Mouse (Mus musculus): ENCODE results near the gene Cacng2. TPM values are rescaled to one million over a fixed set of nuclear protein-coding genes. Genes with fewer than 3 reads are reported as not detected.

Gene Cacng2
- polyA plus RNA-seq, 1 experiment from 2014 or later: 0.04 TPM

- Histone ChIP-seq H3K27me3 (no peaks in the 10 kb centered on the region), H3K9me3 (replicated peaks) (no peaks in the 10 kb centered on the region), H3K4me2 (replicated peaks) (peak overlapping the region; percentile 77), H3K36me3 (peaks cover 38% of the 10 kb centered on the region), H3K9ac (peak overlapping the region; percentile 93), H3K4me3 (replicated peaks) (peak overlapping the region; percentile 87), H3K27ac (replicated peaks) (peak overlapping the region; percentile 99), H3K4me1 (peaks cover 13% of the 10 kb centered on the region)
- no peak for ATAC-seq (ENCODE audit: insufficient number of reproducible peaks, low FRiP score, low TSS enrichment, low read depth)
- WGBS: 2% methylated on average over 15 of the region's 15 CpGs
Measured at GRCm38 (mm10) chr15:77969940-77970469, 149.8 kb downstream of the Cacng2 start.

- WGBS: 81% methylated on average over 9 of the region's 9 CpGs
- H3K4me2 ChIP-seq (replicated peaks): no peak overlapping the region
- no peak overlapping the region for H3K27ac ChIP-seq (replicated peaks)
- ATAC-seq (ENCODE audit: insufficient number of reproducible peaks, low FRiP score, low TSS enrichment, low read depth): no peak
- no peaks in the 10 kb centered on the region for H3K9me3 ChIP-seq (replicated peaks)
- no peaks in the 10 kb centered on the region for H3K27me3 ChIP-seq
- H3K9ac ChIP-seq: no peak overlapping the region
- H3K4me3 ChIP-seq (replicated peaks): no peak overlapping the region
- H3K4me1 ChIP-seq: peaks cover 13% of the 10 kb centered on the region
- H3K36me3 ChIP-seq: peaks cover 87% of the 10 kb centered on the region
Measured at GRCm38 (mm10) chr15:77965117-77965528, 154.7 kb downstream of the Cacng2 start.

- peaks cover 90% of the 10 kb centered on the region for H3K36me3 ChIP-seq
- no peak overlapping the region for H3K4me2 ChIP-seq (replicated peaks)
- no peak overlapping the region for H3K9ac ChIP-seq
- no peaks in the 10 kb centered on the region for H3K9me3 ChIP-seq (replicated peaks)
- no peak for ATAC-seq (ENCODE audit: insufficient number of reproducible peaks, low FRiP score, low TSS enrichment, low read depth)
- 93% methylated on average over 5 of the region's 5 CpGs for WGBS
- no peak overlapping the region for H3K4me3 ChIP-seq (replicated peaks)
- no peaks in the 10 kb centered on the region for H3K27me3 ChIP-seq
- H3K27ac ChIP-seq (replicated peaks): no peak overlapping the region
- H3K4me1 ChIP-seq: peaks cover 4% of the 10 kb centered on the region
Measured at GRCm38 (mm10) chr15:77962447-77962846, 157.4 kb downstream of the Cacng2 start.

- Histone ChIP-seq H3K36me3 (peaks cover 73% of the 10 kb centered on the region), H3K9ac (no peak overlapping the region), H3K4me3 (replicated peaks) (no peak overlapping the region), H3K4me1 (peaks cover 21% of the 10 kb centered on the region), H3K27ac (replicated peaks) (no peak overlapping the region), H3K27me3 (peaks cover 4% of the 10 kb centered on the region), H3K4me2 (replicated peaks) (no peak overlapping the region), H3K9me3 (replicated peaks) (no peaks in the 10 kb centered on the region)
- no peak for ATAC-seq (ENCODE audit: insufficient number of reproducible peaks, low FRiP score, low TSS enrichment, low read depth)
- 91% methylated on average over 6 of the region's 6 CpGs for WGBS
Measured at GRCm38 (mm10) chr15:77960693-77961092, 159.1 kb downstream of the Cacng2 start.

GRCm38 (mm10) chr15:77958071-77958470 is 161.8 kb downstream of the Cacng2 start:
- Histone ChIP-seq H3K4me3 (replicated peaks) (no peak overlapping the region), H3K9me3 (replicated peaks) (no peaks in the 10 kb centered on the region), H3K4me2 (replicated peaks) (no peak overlapping the region), H3K27me3 (peaks cover 8% of the 10 kb centered on the region), H3K4me1 (peaks cover 26% of the 10 kb centered on the region), H3K27ac (replicated peaks) (no peak overlapping the region), H3K9ac (no peak overlapping the region), H3K36me3 (peaks cover 47% of the 10 kb centered on the region)
- 57% methylated on average over 3 of the region's 3 CpGs for WGBS
- ATAC-seq (ENCODE audit: insufficient number of reproducible peaks, low FRiP score, low TSS enrichment, low read depth): no peak

- Histone ChIP-seq H3K4me2 (replicated peaks) (no peak overlapping the region), H3K4me1 (peaks cover 26% of the 10 kb centered on the region), H3K4me3 (replicated peaks) (no peak overlapping the region), H3K27me3 (peaks cover 8% of the 10 kb centered on the region), H3K27ac (replicated peaks) (no peak overlapping the region), H3K36me3 (peaks cover 42% of the 10 kb centered on the region), H3K9ac (no peak overlapping the region), H3K9me3 (replicated peaks) (no peaks in the 10 kb centered on the region)
- 38% methylated on average over 5 of the region's 5 CpGs for WGBS
- no peak for ATAC-seq (ENCODE audit: insufficient number of reproducible peaks, low FRiP score, low TSS enrichment, low read depth)
Measured at GRCm38 (mm10) chr15:77957625-77958024, 162.2 kb downstream of the Cacng2 start.

- Histone ChIP-seq H3K4me1 (peaks cover 26% of the 10 kb centered on the region), H3K27me3 (peaks cover 8% of the 10 kb centered on the region), H3K27ac (replicated peaks) (no peak within 1 kb of the TSS), H3K4me2 (replicated peaks) (peak within 1 kb of the TSS; percentile 88), H3K36me3 (peaks cover 34% of the 10 kb centered on the region), H3K9me3 (replicated peaks) (no peaks in the 10 kb centered on the region), H3K4me3 (replicated peaks) (peak within 1 kb of the TSS; percentile 61), H3K9ac (peak within 1 kb of the TSS; percentile 37)
- ATAC-seq (ENCODE audit: insufficient number of reproducible peaks, low FRiP score, low TSS enrichment, low read depth): peak; percentile 88
- under 1% methylated on average over 39 of the region's 39 CpGs for WGBS
Measured at GRCm38 (mm10) chr15:77956404-77956901, 163.4 kb downstream of the Cacng2 start, which contains the start of gene Foxred2. Gene Foxred2, minus strand, starts transcription at chr15:77956722.

GRCm38 (mm10) chr15:77955440-77956403 is 164.1 kb downstream of the Cacng2 start:
- peaks cover 26% of the 10 kb centered on the region for H3K4me1 ChIP-seq
- peak overlapping the region; percentile 37 for H3K9ac ChIP-seq
- no peak overlapping the region for H3K27ac ChIP-seq (replicated peaks)
- H3K4me2 ChIP-seq (replicated peaks): peak overlapping the region; percentile 88
- H3K4me3 ChIP-seq (replicated peaks): peak overlapping the region; percentile 61
- WGBS: 8% methylated on average over 52 of the region's 52 CpGs
- H3K36me3 ChIP-seq: peaks cover 26% of the 10 kb centered on the region
- H3K27me3 ChIP-seq: peaks cover 8% of the 10 kb centered on the region
- ATAC-seq (ENCODE audit: insufficient number of reproducible peaks, low FRiP score, low TSS enrichment, low read depth): peak; percentile 36
- H3K9me3 ChIP-seq (replicated peaks): no peaks in the 10 kb centered on the region

- H3K4me2 ChIP-seq (replicated peaks): no peak overlapping the region
- H3K9ac ChIP-seq: no peak overlapping the region
- peaks cover 8% of the 10 kb centered on the region for H3K27me3 ChIP-seq
- 80% methylated on average over 2 of the region's 2 CpGs for WGBS
- H3K4me1 ChIP-seq: peaks cover 26% of the 10 kb centered on the region
- peaks cover 13% of the 10 kb centered on the region for H3K36me3 ChIP-seq
- no peak overlapping the region for H3K27ac ChIP-seq (replicated peaks)
- no peaks in the 10 kb centered on the region for H3K9me3 ChIP-seq (replicated peaks)
- no peak overlapping the region for H3K4me3 ChIP-seq (replicated peaks)
- ATAC-seq (ENCODE audit: insufficient number of reproducible peaks, low FRiP score, low TSS enrichment, low read depth): no peak
Measured at GRCm38 (mm10) chr15:77954362-77954761, 165.5 kb downstream of the Cacng2 start.

- peaks cover 3% of the 10 kb centered on the region; the same call in 1 of the 2 replicates for H3K36me3 ChIP-seq
- WGBS: 87% methylated on average over 3 of the region's 3 CpGs
- peaks cover 26% of the 10 kb centered on the region for H3K4me1 ChIP-seq
- no peak overlapping the region for H3K4me2 ChIP-seq (replicated peaks)
- H3K9ac ChIP-seq: no peak overlapping the region
- H3K9me3 ChIP-seq (replicated peaks): no peaks in the 10 kb centered on the region
- H3K27me3 ChIP-seq: peaks cover 8% of the 10 kb centered on the region
- H3K27ac ChIP-seq (replicated peaks): no peak overlapping the region
- no peak for ATAC-seq (ENCODE audit: insufficient number of reproducible peaks, low FRiP score, low TSS enrichment, low read depth)
- H3K4me3 ChIP-seq (replicated peaks): no peak overlapping the region
Measured at GRCm38 (mm10) chr15:77952921-77953320, 166.9 kb downstream of the Cacng2 start.

- no peak overlapping the region for H3K27ac ChIP-seq (replicated peaks)
- H3K9me3 ChIP-seq (replicated peaks): no peaks in the 10 kb centered on the region
- no peak overlapping the region for H3K4me2 ChIP-seq (replicated peaks)
- no peak overlapping the region for H3K9ac ChIP-seq
- no peaks in the 10 kb centered on the region for H3K4me1 ChIP-seq
- peaks cover 13% of the 10 kb centered on the region for H3K36me3 ChIP-seq
- H3K4me3 ChIP-seq (replicated peaks): no peak overlapping the region
- H3K27me3 ChIP-seq: no peaks in the 10 kb centered on the region
- 86% methylated on average over 7 of the region's 7 CpGs for WGBS
- ATAC-seq (ENCODE audit: insufficient number of reproducible peaks, low FRiP score, low TSS enrichment, low read depth): no peak
Measured at GRCm38 (mm10) chr15:77949061-77949460, 170.8 kb downstream of the Cacng2 start.

Data from embryonic facial prominence, embryonic 15.5 days (tissue).